Mouse (Mus musculus) liver, embryonic 13.5 days (tissue): ENCODE results near the gene Plekhj1. TPM values are rescaled to one million over a fixed set of nuclear protein-coding genes. Genes with fewer than 3 reads are reported as not detected.
A peak's percentile ranks its signal among the peaks of the same experiment; 100 is the strongest.

Source experiments
- ATAC-seq: fragments of 200-750 bp; cut with Nextera tagmentation; 2 replicates; pipeline ENCODE4 v1.8.0; 2017; ENCODE audit warnings: low read depth, mild to moderate bottlenecking, moderate number of reproducible peaks, moderate library complexity
- DNase-seq: peaks from one replicate; pipeline ENCODE4 v3.0.0; 2022
- H3K27ac ChIP-seq: fragments of 300-500 bp; sonication (generic); 2 replicates; pipeline ENCODE4 v1.5.1; 2015; ENCODE audit warnings: moderate library complexity, mild to moderate bottlenecking, inconsistent platforms
- H3K27me3 ChIP-seq: fragments of 300-500 bp; sonication (generic); 2 replicates; pipeline ENCODE4 v1.6.1; 2015; ENCODE audit warnings: mild to moderate bottlenecking, inconsistent platforms
- H3K36me3 ChIP-seq: fragments of 300-500 bp; sonication (generic); 2 replicates; pipeline ENCODE4 v1.6.1; 2015; ENCODE audit warnings: mild to moderate bottlenecking, inconsistent platforms
- H3K4me1 ChIP-seq: fragments of 300-500 bp; sonication (generic); replicated peaks from 2 replicates; pipeline ENCODE4 v1.6.1; 2015; ENCODE audit warnings: inconsistent platforms
- H3K4me2 ChIP-seq: fragments of 300-500 bp; sonication (generic); 2 replicates; pipeline ENCODE4 v1.6.1; 2015; ENCODE audit warnings: inconsistent platforms, mild to moderate bottlenecking, moderate library complexity
- H3K4me3 ChIP-seq: fragments of 300-500 bp; sonication (generic); replicated peaks from 2 replicates; pipeline ENCODE4 v1.5.1; 2015; ENCODE audit warnings: mild to moderate bottlenecking, inconsistent platforms
- H3K9ac ChIP-seq: fragments of 300-500 bp; sonication (generic); 2 replicates; pipeline ENCODE4 v1.6.1; 2015; ENCODE audit warnings: mild to moderate bottlenecking, inconsistent platforms
- H3K9me3 ChIP-seq: fragments of 300-500 bp; sonication (generic); replicated peaks from 2 replicates; pipeline ENCODE4 v1.6.1; 2016; ENCODE audit warnings: inconsistent platforms
- WGBS: fragments of 180-500 bp; shearing (Covaris S2); methylation state at CpG from one replicate; pipeline ENCODE4 v1.1.7; 2015; ENCODE audit not compliant: insufficient replicate concordance; 5-methylcytosine and 5-hydroxymethylcytosine counted together
- polyA plus RNA-seq: library from polyadenylated mRNA; unstranded; fragments of >200 nt; fragmentation: Nextera tagmentation; extraction: Ambion mirVana; gene quantifications from 2 replicates; pipeline ENCODE4 v1.2.1, GENCODE M21; 2015

Plekhj1 gene
- polyA plus RNA-seq: 97.5 and 105 TPM in 2 replicates

DNA sequence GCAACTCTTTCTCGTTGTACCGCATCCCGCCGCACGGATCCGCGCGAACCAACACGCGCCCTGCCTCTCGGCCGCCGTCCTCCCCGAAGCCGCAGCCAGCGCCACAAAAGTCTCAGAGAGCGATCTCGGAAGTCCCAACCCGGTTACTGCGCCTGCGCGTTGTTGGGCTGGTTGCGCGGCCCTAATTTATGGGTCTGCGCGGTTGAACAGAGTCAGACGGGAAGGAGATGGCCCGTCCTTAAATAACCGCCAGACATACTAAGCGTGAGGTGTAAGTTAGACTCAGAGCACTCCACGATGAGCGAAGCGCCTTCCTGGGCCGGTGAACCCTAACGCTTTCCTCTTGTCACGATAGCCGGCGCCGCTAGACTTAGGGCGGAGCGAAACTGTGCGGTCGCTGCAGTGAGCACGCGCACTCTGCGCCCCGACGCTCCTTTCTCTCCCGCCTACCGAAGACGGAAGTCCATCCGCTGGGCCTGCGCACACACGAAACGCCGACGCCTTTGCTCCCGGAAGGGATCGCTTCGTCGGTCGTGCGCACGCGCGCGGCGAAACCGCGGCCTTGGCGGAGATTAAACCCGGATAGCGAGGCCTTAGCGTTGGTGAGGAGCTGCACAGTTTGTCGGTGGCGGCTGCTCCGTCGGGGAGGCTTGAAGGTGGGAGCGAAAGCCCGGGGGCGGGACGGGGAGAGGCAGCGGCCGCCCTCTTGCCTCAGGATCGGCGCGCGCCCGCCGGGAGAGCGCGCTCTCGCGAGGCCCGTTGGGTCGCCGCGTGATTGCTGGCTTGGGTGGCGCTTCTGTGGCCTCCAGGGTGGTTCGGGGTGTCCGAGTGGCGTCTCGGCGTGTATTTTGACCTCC, at the start of gene Plekhj1, which contains the start of gene Sf3a2:
TSS of gene Plekhj1 (minus strand) at position 477 of the 857 bp plus-strand sequence.
TSS of gene Sf3a2 (plus strand) at position 49 of the 857 bp plus-strand sequence.
- WGBS: under 1% methylated on average over 104 of the region's 104 CpGs
- Histone ChIP-seq H3K4me3 (peak within 1 kb of the TSS; percentile 90), H3K9ac (peak within 1 kb of the TSS; percentile 95), H3K9me3 (no peaks in the 10 kb centered on the region), H3K27me3 (no peaks in the 10 kb centered on the region), H3K4me2 (peak within 1 kb of the TSS; percentile 78), H3K4me1 (peaks cover 48% of the 10 kb centered on the region), H3K36me3 (peaks cover 67% of the 10 kb centered on the region), H3K27ac (peak within 1 kb of the TSS; percentile 92)
- peak; percentile 92 for ATAC-seq
- DNase-seq: peak; percentile 93

DNA sequence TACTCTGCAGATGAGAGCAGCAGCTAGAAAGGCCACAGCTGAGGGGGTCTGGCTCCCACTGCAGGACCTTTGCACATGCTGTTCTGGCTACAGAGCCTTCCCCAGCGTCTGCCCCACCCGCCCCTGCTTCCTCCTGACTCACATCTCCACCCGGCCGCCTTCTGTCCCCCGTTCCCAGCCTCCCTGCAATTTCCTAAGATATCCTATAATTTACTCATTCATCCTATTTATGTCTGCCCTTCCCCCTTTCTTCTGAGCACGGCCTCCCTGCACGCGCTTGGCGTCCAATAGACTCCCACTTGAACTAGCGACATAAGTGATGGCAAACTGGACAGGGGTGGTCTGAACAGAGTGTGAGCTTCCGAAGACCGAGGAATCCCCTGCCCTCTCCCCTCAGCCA, 47.3 kb upstream of the Plekhj1 start:
- 66% methylated on average over 12 of the region's 12 CpGs for WGBS
- DNase-seq: no peak
- no peak overlapping the region for H3K27ac ChIP-seq
- H3K9me3 ChIP-seq: no peaks in the 10 kb centered on the region
- H3K27me3 ChIP-seq: peaks cover 66% of the 10 kb centered on the region
- no peak overlapping the region for H3K4me2 ChIP-seq
- H3K9ac ChIP-seq: no peak overlapping the region
- H3K4me3 ChIP-seq: no peak overlapping the region
- H3K36me3 ChIP-seq: peaks cover 7% of the 10 kb centered on the region; the same call in 1 of the 2 replicates
- ATAC-seq: no peak
- H3K4me1 ChIP-seq: peaks cover 33% of the 10 kb centered on the region

DNA sequence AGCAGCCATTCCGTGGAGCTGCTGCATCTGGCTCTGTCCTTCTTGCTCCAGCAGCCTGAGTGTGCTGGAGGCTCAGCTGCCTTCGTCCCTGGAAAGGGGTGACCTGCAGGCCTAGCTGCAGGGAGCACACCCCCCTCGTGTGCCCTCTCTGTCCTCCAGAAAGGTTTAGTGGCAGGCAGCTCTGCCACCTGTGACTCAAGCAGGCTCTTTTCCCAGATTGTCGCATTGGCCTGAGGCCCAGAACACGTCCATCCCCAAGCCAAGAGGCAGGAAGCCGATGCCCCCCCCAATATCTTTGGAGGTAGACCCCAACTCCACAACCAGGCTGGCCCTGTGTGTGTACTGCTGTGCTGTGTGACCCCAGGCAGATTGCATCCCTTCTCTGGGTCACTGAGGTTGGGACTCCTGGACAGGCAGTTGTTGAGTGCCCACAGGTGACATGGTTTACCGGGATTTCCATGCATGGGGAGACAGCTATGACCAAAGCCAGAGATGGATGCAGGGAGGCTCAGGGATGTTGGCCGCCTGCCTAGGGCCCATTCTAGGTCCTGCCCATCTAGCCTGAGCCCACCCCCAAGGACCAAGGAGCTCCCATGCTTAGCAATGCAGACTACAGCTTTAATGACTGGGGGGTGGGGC, 46.7 kb upstream of the Plekhj1 start:
- ATAC-seq: no peak
- 0 out of 2 replicates have a peak, but pooled peaks cover 3% of the 10 kb centered on the region for H3K36me3 ChIP-seq
- no peaks in the 10 kb centered on the region for H3K9me3 ChIP-seq
- no peak for DNase-seq
- H3K4me1 ChIP-seq: peaks cover 28% of the 10 kb centered on the region
- 56% methylated on average over 8 of the region's 8 CpGs for WGBS
- no peak overlapping the region for H3K9ac ChIP-seq
- H3K4me3 ChIP-seq: no peak overlapping the region
- peaks cover 72% of the 10 kb centered on the region for H3K27me3 ChIP-seq
- no peak overlapping the region for H3K27ac ChIP-seq
- no peak overlapping the region for H3K4me2 ChIP-seq

- Histone ChIP-seq H3K4me2 (peak within 1 kb of the TSS; percentile 47), H3K27ac (no peak within 1 kb of the TSS), H3K4me1 (peaks cover 20% of the 10 kb centered on the region), H3K27me3 (peaks cover 82% of the 10 kb centered on the region), H3K9ac (no peak within 1 kb of the TSS), H3K4me3 (peak within 1 kb of the TSS; percentile 39), H3K9me3 (no peaks in the 10 kb centered on the region), H3K36me3 (no peaks in the 10 kb centered on the region)
- ATAC-seq (no peak), DNase-seq (no peak)
- 5% methylated on average over 42 of the region's 51 CpGs for WGBS
Observed at GRCm38 (mm10) chr10:80843931-80844547, 45.6 kb upstream of the Plekhj1 start, which contains the start of gene Lingo3. Lingo3 (minus strand) TSS chr10:80844039.

GRCm38 (mm10) chr10:80843087-80843930, 44.9 kb upstream of the Plekhj1 start:
- Histone ChIP-seq H3K4me1 (peaks cover 13% of the 10 kb centered on the region), H3K9me3 (no peaks in the 10 kb centered on the region), H3K9ac (no peak overlapping the region), H3K4me3 (peak overlapping the region; percentile 39), H3K36me3 (no peaks in the 10 kb centered on the region), H3K4me2 (peak overlapping the region; percentile 47), H3K27ac (no peak overlapping the region), H3K27me3 (peaks cover 89% of the 10 kb centered on the region)
- ATAC-seq (no peak), DNase-seq (no peak)
- WGBS: 10% methylated on average over 32 of the region's 32 CpGs

GRCm38 (mm10) chr10:80842334-80842733, 43.9 kb upstream of the Plekhj1 start:
- Histone ChIP-seq H3K27me3 (peaks cover 98% of the 10 kb centered on the region), H3K36me3 (no peaks in the 10 kb centered on the region), H3K4me1 (peaks cover 10% of the 10 kb centered on the region), H3K9me3 (no peaks in the 10 kb centered on the region), H3K9ac (no peak overlapping the region), H3K4me3 (no peak overlapping the region), H3K27ac (no peak overlapping the region), H3K4me2 (no peak overlapping the region)
- no peak for DNase-seq
- WGBS: 68% methylated on average over 15 of the region's 15 CpGs
- no peak for ATAC-seq

GRCm38 (mm10) chr10:80841685-80842084, 43.3 kb upstream of the Plekhj1 start:
- peaks cover 98% of the 10 kb centered on the region for H3K27me3 ChIP-seq
- no peaks in the 10 kb centered on the region for H3K9me3 ChIP-seq
- H3K27ac ChIP-seq: no peak overlapping the region
- 74% methylated on average over 2 of the region's 2 CpGs for WGBS
- H3K4me2 ChIP-seq: no peak overlapping the region
- no peak overlapping the region for H3K4me3 ChIP-seq
- ATAC-seq (no peak), DNase-seq (no peak)
- no peak overlapping the region for H3K9ac ChIP-seq
- no peaks in the 10 kb centered on the region for H3K36me3 ChIP-seq
- H3K4me1 ChIP-seq: peaks cover 16% of the 10 kb centered on the region

DNA sequence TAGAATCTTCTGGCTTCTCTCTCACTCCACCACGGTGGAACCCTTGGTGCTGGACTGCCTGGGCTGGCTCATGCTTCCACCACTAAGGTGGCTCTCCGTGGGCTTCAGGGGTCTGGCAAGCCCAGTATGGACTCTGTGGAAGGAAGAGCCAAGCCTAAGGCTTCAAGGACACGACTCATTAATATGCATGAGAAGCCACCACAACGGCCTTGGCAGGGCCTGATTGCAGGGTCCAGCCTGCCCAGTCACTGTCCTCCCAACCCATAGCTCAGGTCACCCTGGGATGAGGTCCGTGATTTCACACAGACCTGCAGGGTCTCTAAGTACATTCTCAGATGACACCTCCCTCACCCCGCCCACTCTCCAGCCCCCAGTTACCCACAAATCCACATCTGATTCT, 41.4 kb upstream of the Plekhj1 start:
- Histone ChIP-seq H3K27ac (no peak overlapping the region), H3K4me1 (peaks cover 19% of the 10 kb centered on the region), H3K9me3 (0 out of 2 replicates have a peak, but pooled peaks cover 5% of the 10 kb centered on the region), H3K36me3 (no peaks in the 10 kb centered on the region), H3K4me3 (no peak overlapping the region), H3K27me3 (peaks cover 98% of the 10 kb centered on the region), H3K4me2 (no peak overlapping the region), H3K9ac (no peak overlapping the region)
- 52% methylated on average over 6 of the region's 6 CpGs for WGBS
- no peak for DNase-seq
- no peak for ATAC-seq

DNA sequence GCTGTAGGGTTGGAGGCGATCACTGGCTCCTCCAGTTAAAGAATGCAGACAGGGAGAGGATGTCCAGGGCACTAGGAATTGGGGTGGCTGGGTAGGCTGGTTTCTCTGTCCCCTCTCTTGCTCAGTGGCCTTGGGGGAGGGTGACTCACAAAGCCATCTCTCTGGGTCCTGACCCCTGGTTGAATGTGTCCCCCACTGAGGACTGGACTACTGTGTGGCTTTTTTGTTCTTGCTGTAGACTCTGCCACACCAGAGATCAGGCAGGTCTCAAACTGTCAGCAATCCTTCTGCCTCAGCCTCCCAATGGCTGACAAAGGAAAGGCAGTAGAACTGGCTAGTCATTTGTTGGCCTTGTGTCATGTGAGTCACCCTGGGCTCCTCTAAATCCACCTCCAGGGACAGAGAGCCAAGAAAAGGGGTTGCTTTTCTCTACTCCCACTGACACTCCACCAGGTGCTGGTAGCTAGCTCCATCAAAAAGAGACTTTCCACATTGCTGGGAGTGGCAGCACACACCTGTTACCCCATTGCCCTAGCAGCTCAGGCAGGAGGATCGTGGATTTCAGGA, 40.0 kb upstream of the Plekhj1 start:
- Histone ChIP-seq H3K36me3 (no peaks in the 10 kb centered on the region), H3K27me3 (peaks cover 98% of the 10 kb centered on the region), H3K4me1 (peaks cover 16% of the 10 kb centered on the region), H3K4me2 (no peak overlapping the region), H3K27ac (no peak overlapping the region), H3K9ac (no peak overlapping the region), H3K4me3 (no peak overlapping the region), H3K9me3 (0 out of 2 replicates have a peak, but pooled peaks cover 5% of the 10 kb centered on the region)
- DNase-seq (no peak), ATAC-seq (no peak)
- WGBS: 39% methylated on average over 2 of the region's 2 CpGs

DNA sequence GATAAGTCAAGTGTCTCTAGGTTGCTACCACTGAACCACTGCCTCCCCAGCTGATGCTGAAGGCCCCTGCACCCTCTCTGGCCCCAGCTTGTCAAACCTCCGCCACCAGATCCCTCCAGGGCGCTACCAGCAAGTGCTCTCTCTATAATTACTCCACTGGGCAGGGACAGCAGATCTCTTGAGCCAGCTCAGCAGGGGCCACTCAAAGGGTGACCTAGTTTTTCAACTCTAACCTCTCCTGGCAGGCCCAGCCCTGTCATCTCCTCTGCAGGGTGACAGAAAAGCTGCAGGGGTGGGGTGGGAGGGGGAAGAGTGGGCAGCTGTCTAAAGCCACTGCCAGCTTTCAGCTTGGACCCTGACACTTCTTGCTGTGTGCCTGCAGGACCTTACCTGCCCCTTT, 39.4 kb upstream of the Plekhj1 start:
- H3K36me3 ChIP-seq: no peaks in the 10 kb centered on the region
- H3K27ac ChIP-seq: no peak overlapping the region
- ATAC-seq (no peak), DNase-seq (no peak)
- H3K27me3 ChIP-seq: peaks cover 98% of the 10 kb centered on the region
- peaks cover 14% of the 10 kb centered on the region for H3K4me1 ChIP-seq
- H3K4me2 ChIP-seq: no peak overlapping the region
- no peak overlapping the region for H3K4me3 ChIP-seq
- H3K9ac ChIP-seq: no peak overlapping the region
- H3K9me3 ChIP-seq: 0 out of 2 replicates have a peak, but pooled peaks cover 5% of the 10 kb centered on the region
- 53% methylated on average over 2 of the region's 2 CpGs for WGBS
